Mouse (Mus musculus) intestine, embryonic 14.5 days (tissue): ENCODE measurements around the gene Scn10a. TPM values are rescaled to one million over a fixed set of nuclear protein-coding genes. Genes with fewer than 3 reads are reported as not detected.

ENCODE experiments used
- ATAC-seq: fragments of 200-750 bp; cut with Nextera tagmentation; replicated peaks from 2 replicates; pipeline ENCODE4 v1.8.0; 2017; ENCODE audit warnings: low read depth, moderate number of reproducible peaks, moderate TSS enrichment, moderate library complexity; ENCODE audit not compliant: low FRiP score, low TSS enrichment
- DNase-seq: peaks from one replicate; pipeline ENCODE4 v3.0.0-alpha.2; 2018; ENCODE audit warnings: low spot score
- H3K27ac ChIP-seq: fragments of 300-500 bp; sonication (generic); 2 replicates; pipeline ENCODE4 v1.5.1; 2014; ENCODE audit warnings: low read depth, mild to moderate bottlenecking, control low read depth
- H3K27me3 ChIP-seq: fragments of 300-500 bp; sonication (generic); replicated peaks from 2 replicates; pipeline ENCODE4 v1.6.1; 2014; ENCODE audit warnings: low read length, control low read depth; ENCODE audit not compliant: control insufficient read depth, insufficient read depth
- H3K36me3 ChIP-seq: fragments of 300-500 bp; sonication (generic); 2 replicates; pipeline ENCODE4 v1.6.1; 2014; ENCODE audit warnings: low read length, control low read depth; ENCODE audit not compliant: control insufficient read depth, insufficient read depth
- H3K4me1 ChIP-seq: fragments of 300-500 bp; sonication (generic); replicated peaks from 2 replicates; pipeline ENCODE4 v1.6.1; 2014; ENCODE audit warnings: low read length, control low read depth, mixed read lengths; ENCODE audit not compliant: control insufficient read depth, insufficient read depth
- H3K4me2 ChIP-seq: fragments of 300-500 bp; sonication (generic); 2 replicates; pipeline ENCODE4 v1.6.1; 2014; ENCODE audit warnings: low read length
- H3K4me3 ChIP-seq: fragments of 300-500 bp; sonication (generic); 2 replicates; pipeline ENCODE4 v1.5.1; 2014; ENCODE audit warnings: low read depth, low read length, control low read depth, mixed read lengths
- H3K9ac ChIP-seq: fragments of 300-500 bp; sonication (generic); 2 replicates; pipeline ENCODE4 v1.6.1; 2014; ENCODE audit warnings: mild to moderate bottlenecking, low read length
- H3K9me3 ChIP-seq: fragments of 300-500 bp; sonication (generic); 2 replicates; pipeline ENCODE4 v1.6.1; 2016; ENCODE audit warnings: low read length, control low read depth; ENCODE audit not compliant: control insufficient read depth
- WGBS: fragments of 180-500 bp; shearing (Covaris S2); extraction: QIAGEN DNeasy Blood & Tissue Kit; methylation state at CpG from one replicate; pipeline ENCODE4 v1.1.7; 2014; 5-methylcytosine and 5-hydroxymethylcytosine counted together
- polyA plus RNA-seq: library from polyadenylated mRNA; unstranded; fragments of >200 nt; fragmentation: Nextera tagmentation; extraction: Ambion mirVana; gene quantifications from 2 replicates; pipeline ENCODE4 v1.2.1, GENCODE M21; 2014

Gene Scn10a
- polyA plus RNA-seq: not detected in 2 replicates

GRCm38 (mm10) chr9:119719222-119719621 is at the start of gene Scn10a:
Scn10a (minus strand) TSS chr9:119719322.
- Histone ChIP-seq H3K4me3 (no peak within 1 kb of the TSS), H3K4me1 (no peaks in the 10 kb centered on the region), H3K9ac (no peak within 1 kb of the TSS), H3K9me3 (no peaks in the 10 kb centered on the region), H3K27me3 (no peaks in the 10 kb centered on the region), H3K27ac (no peak within 1 kb of the TSS), H3K4me2 (no peak within 1 kb of the TSS), H3K36me3 (no peaks in the 10 kb centered on the region)
- 78% methylated on average over 11 of the region's 11 CpGs for WGBS
- no peak for ATAC-seq
- no peak for DNase-seq

- DNase-seq: no peak
- H3K4me2 ChIP-seq: no peak overlapping the region
- no peak for ATAC-seq
Observed at GRCm38 (mm10) chr9:119768585-119768984, 49.5 kb upstream of the Scn10a start.

GRCm38 (mm10) chr9:119760226-119760625 is 41.1 kb upstream of the Scn10a start:
- Histone ChIP-seq H3K9me3 (peaks cover 9% of the 10 kb centered on the region; the same call in 1 of the 2 replicates), H3K27ac (no peak overlapping the region), H3K9ac (no peak overlapping the region), H3K4me3 (no peak overlapping the region), H3K4me1 (no peaks in the 10 kb centered on the region), H3K36me3 (no peaks in the 10 kb centered on the region), H3K27me3 (no peaks in the 10 kb centered on the region), H3K4me2 (no peak overlapping the region)
- no peak for ATAC-seq
- DNase-seq: no peak
- 87% methylated on average over 3 of the region's 3 CpGs for WGBS

More at GRCm38 (mm10) chr9:119768585-119768984, 49.5 kb upstream of the Scn10a start:
- Histone ChIP-seq H3K9ac (no peak overlapping the region), H3K4me3 (no peak overlapping the region), H3K27me3 (no peaks in the 10 kb centered on the region), H3K36me3 (no peaks in the 10 kb centered on the region), H3K4me1 (no peaks in the 10 kb centered on the region), H3K27ac (no peak overlapping the region), H3K9me3 (no peaks in the 10 kb centered on the region)
- WGBS: 45% methylated on average over 7 of the region's 7 CpGs

- Histone ChIP-seq H3K4me2 (no peak overlapping the region), H3K27ac (no peak overlapping the region), H3K4me1 (no peaks in the 10 kb centered on the region), H3K36me3 (no peaks in the 10 kb centered on the region), H3K4me3 (no peak overlapping the region), H3K27me3 (no peaks in the 10 kb centered on the region), H3K9ac (no peak overlapping the region), H3K9me3 (peaks cover 9% of the 10 kb centered on the region; the same call in 1 of the 2 replicates)
- no peak for DNase-seq
- no peak for ATAC-seq
- WGBS: 76% methylated on average over 1 of the region's 1 CpGs
Observed at GRCm38 (mm10) chr9:119759457-119759856, 40.3 kb upstream of the Scn10a start.

- Histone ChIP-seq H3K4me1 (no peaks in the 10 kb centered on the region), H3K27me3 (no peaks in the 10 kb centered on the region), H3K9me3 (0 out of 2 replicates have a peak, but pooled peaks cover 3% of the 10 kb centered on the region), H3K4me3 (no peak overlapping the region), H3K4me2 (no peak overlapping the region), H3K9ac (no peak overlapping the region), H3K36me3 (no peaks in the 10 kb centered on the region), H3K27ac (no peak overlapping the region)
- ATAC-seq (no peak), DNase-seq (peak; percentile 53)
- 15% methylated on average over 5 of the region's 5 CpGs for WGBS
Observed at GRCm38 (mm10) chr9:119751507-119751906, 32.4 kb upstream of the Scn10a start.

- ATAC-seq: no peak
- 53% methylated on average over 9 of the region's 9 CpGs for WGBS
Observed at GRCm38 (mm10) chr9:119749112-119749511, 30.0 kb upstream of the Scn10a start.

GRCm38 (mm10) chr9:119743900-119744299 is 24.8 kb upstream of the Scn10a start:
- 83% methylated on average over 4 of the region's 4 CpGs for WGBS

More at GRCm38 (mm10) chr9:119749112-119749511, 30.0 kb upstream of the Scn10a start:
- H3K36me3 ChIP-seq: no peaks in the 10 kb centered on the region
- no peak overlapping the region for H3K4me2 ChIP-seq
- no peak overlapping the region for H3K4me3 ChIP-seq
- no peaks in the 10 kb centered on the region for H3K4me1 ChIP-seq
- no peak for DNase-seq
- no peaks in the 10 kb centered on the region for H3K27me3 ChIP-seq
- H3K9me3 ChIP-seq: 0 out of 2 replicates have a peak, but pooled peaks cover 3% of the 10 kb centered on the region
- no peak overlapping the region for H3K27ac ChIP-seq
- no peak overlapping the region for H3K9ac ChIP-seq

GRCm38 (mm10) chr9:119743312-119743711 is 24.2 kb upstream of the Scn10a start:
- ATAC-seq: no peak
- 79% methylated on average over 3 of the region's 3 CpGs for WGBS

More at GRCm38 (mm10) chr9:119743900-119744299, 24.8 kb upstream of the Scn10a start:
- Histone ChIP-seq H3K4me3 (no peak overlapping the region), H3K36me3 (no peaks in the 10 kb centered on the region), H3K4me1 (no peaks in the 10 kb centered on the region), H3K4me2 (no peak overlapping the region), H3K9ac (no peak overlapping the region), H3K9me3 (0 out of 2 replicates have a peak, but pooled peaks cover 3% of the 10 kb centered on the region), H3K27me3 (no peaks in the 10 kb centered on the region), H3K27ac (no peak overlapping the region)
- DNase-seq (no peak), ATAC-seq (no peak)

GRCm38 (mm10) chr9:119741101-119741786 is 22.1 kb upstream of the Scn10a start:
- Histone ChIP-seq H3K27me3 (no peaks in the 10 kb centered on the region), H3K27ac (no peak overlapping the region), H3K4me1 (no peaks in the 10 kb centered on the region), H3K9me3 (no peaks in the 10 kb centered on the region), H3K36me3 (no peaks in the 10 kb centered on the region), H3K9ac (no peak overlapping the region), H3K4me2 (no peak overlapping the region), H3K4me3 (no peak overlapping the region)
- no peak for ATAC-seq
- WGBS: 37% methylated on average over 5 of the region's 5 CpGs
- no peak for DNase-seq

More at GRCm38 (mm10) chr9:119743312-119743711, 24.2 kb upstream of the Scn10a start:
- Histone ChIP-seq H3K9ac (no peak overlapping the region), H3K9me3 (0 out of 2 replicates have a peak, but pooled peaks cover 3% of the 10 kb centered on the region), H3K4me2 (no peak overlapping the region), H3K4me3 (no peak overlapping the region), H3K4me1 (no peaks in the 10 kb centered on the region), H3K36me3 (no peaks in the 10 kb centered on the region), H3K27ac (no peak overlapping the region), H3K27me3 (no peaks in the 10 kb centered on the region)
- no peak for DNase-seq
